Mouse (Mus musculus): ENCODE data around the gene Gins2. TPM values are rescaled to one million over a fixed set of nuclear protein-coding genes. Genes with fewer than 3 reads are reported as not detected.

Gene Gins2
- polyA plus RNA-seq, 1 experiment from 2014 or later: 20.3 TPM

GRCm38 (mm10) chr8:120569939-120570715, 19.0 kb downstream of the Gins2 start:
- Histone ChIP-seq H3K27me3 (ENCODE audit: insufficient read depth, low read length) (no peaks in the 10 kb centered on the region), H3K9ac (replicated peaks) (no peak overlapping the region), H3K27ac (ENCODE audit: low read depth) (no peak overlapping the region), H3K4me1 (ENCODE audit: insufficient read depth) (peaks cover 3% of the 10 kb centered on the region), H3K36me3 (replicated peaks; ENCODE audit: insufficient read depth, low read length) (peaks cover 97% of the 10 kb centered on the region), H3K4me2 (ENCODE audit: low read depth, low read length) (no peak overlapping the region), H3K4me3 (ENCODE audit: low read depth, low read length) (no peak overlapping the region), H3K9me3 (ENCODE audit: low read length) (no peaks in the 10 kb centered on the region)
- DNase-seq (peak; percentile 88), ATAC-seq (0 out of 2 replicates have a peak, but pooled peaks have one; percentile 35)
- no peak for TF ChIP-seq EP300 (IDR thresholded peaks at IDR 0.05; ENCODE audit: low read depth)
- peak; percentile 95 for TF ChIP-seq CTCF (IDR thresholded peaks at IDR 0.05; ENCODE audit: low read depth)
- WGBS (ENCODE audit: insufficient replicate concordance): 62% methylated on average over 13 of the region's 13 CpGs

- Histone ChIP-seq H3K4me3 (ENCODE audit: low read depth, low read length) (no peak overlapping the region), H3K4me2 (ENCODE audit: low read depth, low read length) (no peak overlapping the region), H3K4me1 (ENCODE audit: insufficient read depth) (peaks cover 3% of the 10 kb centered on the region; the same call in 1 of the 2 replicates), H3K9me3 (ENCODE audit: low read length) (no peaks in the 10 kb centered on the region), H3K9ac (replicated peaks) (no peak overlapping the region), H3K27ac (ENCODE audit: low read depth) (no peak overlapping the region), H3K27me3 (ENCODE audit: insufficient read depth, low read length) (no peaks in the 10 kb centered on the region), H3K36me3 (replicated peaks; ENCODE audit: insufficient read depth, low read length) (peaks cover 96% of the 10 kb centered on the region)
- TF ChIP-seq CTCF (IDR thresholded peaks at IDR 0.05; ENCODE audit: low read depth) (no peak), EP300 (IDR thresholded peaks at IDR 0.05; ENCODE audit: low read depth) (no peak)
- WGBS (ENCODE audit: insufficient replicate concordance): 88% methylated on average over 17 of the region's 17 CpGs
- DNase-seq: no peak
- no peak for ATAC-seq
Measured at GRCm38 (mm10) chr8:120569123-120569522, 20.0 kb downstream of the Gins2 start.

- ATAC-seq (no peak), DNase-seq (no peak)
- TF ChIP-seq CTCF (IDR thresholded peaks at IDR 0.05; ENCODE audit: low read depth): no peak
- TF ChIP-seq EP300 (IDR thresholded peaks at IDR 0.05; ENCODE audit: low read depth): no peak
- no peak overlapping the region for H3K9ac ChIP-seq (replicated peaks)
- H3K9me3 ChIP-seq (ENCODE audit: low read length): no peaks in the 10 kb centered on the region
- H3K4me1 ChIP-seq (ENCODE audit: insufficient read depth): peaks cover 7% of the 10 kb centered on the region
- H3K27me3 ChIP-seq (ENCODE audit: insufficient read depth, low read length): no peaks in the 10 kb centered on the region
- 95% methylated on average over 37 of the region's 37 CpGs for WGBS (ENCODE audit: insufficient replicate concordance)
- H3K4me2 ChIP-seq (ENCODE audit: low read depth, low read length): no peak overlapping the region
- peaks cover 93% of the 10 kb centered on the region for H3K36me3 ChIP-seq (replicated peaks; ENCODE audit: insufficient read depth, low read length)
- H3K4me3 ChIP-seq (ENCODE audit: low read depth, low read length): no peak overlapping the region
- H3K27ac ChIP-seq (ENCODE audit: low read depth): no peak overlapping the region
Measured at GRCm38 (mm10) chr8:120568164-120568798, 20.8 kb downstream of the Gins2 start.

GRCm38 (mm10) chr8:120567731-120568130, 21.4 kb downstream of the Gins2 start:
- H3K9me3 ChIP-seq (ENCODE audit: low read length): no peaks in the 10 kb centered on the region
- H3K27me3 ChIP-seq (ENCODE audit: insufficient read depth, low read length): no peaks in the 10 kb centered on the region
- H3K27ac ChIP-seq (ENCODE audit: low read depth): no peak overlapping the region
- no peak overlapping the region for H3K9ac ChIP-seq (replicated peaks)
- H3K36me3 ChIP-seq (replicated peaks; ENCODE audit: insufficient read depth, low read length): peaks cover 93% of the 10 kb centered on the region
- ATAC-seq (no peak), DNase-seq (no peak)
- H3K4me1 ChIP-seq (ENCODE audit: insufficient read depth): peaks cover 13% of the 10 kb centered on the region
- no peak for TF ChIP-seq CTCF (IDR thresholded peaks at IDR 0.05; ENCODE audit: low read depth)
- no peak for TF ChIP-seq EP300 (IDR thresholded peaks at IDR 0.05; ENCODE audit: low read depth)
- H3K4me2 ChIP-seq (ENCODE audit: low read depth, low read length): no peak overlapping the region
- 93% methylated on average over 17 of the region's 17 CpGs for WGBS (ENCODE audit: insufficient replicate concordance)
- no peak overlapping the region for H3K4me3 ChIP-seq (ENCODE audit: low read depth, low read length)

GRCm38 (mm10) chr8:120566681-120567080, 22.4 kb downstream of the Gins2 start:
- Histone ChIP-seq H3K9me3 (ENCODE audit: low read length) (no peaks in the 10 kb centered on the region), H3K4me3 (ENCODE audit: low read depth, low read length) (no peak overlapping the region), H3K4me2 (ENCODE audit: low read depth, low read length) (no peak overlapping the region), H3K27me3 (ENCODE audit: insufficient read depth, low read length) (no peaks in the 10 kb centered on the region), H3K36me3 (replicated peaks; ENCODE audit: insufficient read depth, low read length) (peaks cover 89% of the 10 kb centered on the region), H3K4me1 (ENCODE audit: insufficient read depth) (peaks cover 16% of the 10 kb centered on the region), H3K27ac (ENCODE audit: low read depth) (no peak overlapping the region), H3K9ac (replicated peaks) (no peak overlapping the region)
- DNase-seq (no peak), ATAC-seq (no peak)
- TF ChIP-seq EP300 (IDR thresholded peaks at IDR 0.05; ENCODE audit: low read depth) (no peak), CTCF (IDR thresholded peaks at IDR 0.05; ENCODE audit: low read depth) (no peak)
- 88% methylated on average over 8 of the region's 8 CpGs for WGBS (ENCODE audit: insufficient replicate concordance)

- peak overlapping the region; percentile 39; the same call in 1 of the 2 replicates for H3K27ac ChIP-seq (ENCODE audit: low read depth)
- no peak overlapping the region for H3K4me2 ChIP-seq (ENCODE audit: low read depth, low read length)
- 65% methylated on average over 7 of the region's 7 CpGs for WGBS (ENCODE audit: insufficient replicate concordance)
- H3K9me3 ChIP-seq (ENCODE audit: low read length): no peaks in the 10 kb centered on the region
- no peak overlapping the region for H3K9ac ChIP-seq (replicated peaks)
- peaks cover 80% of the 10 kb centered on the region for H3K36me3 ChIP-seq (replicated peaks; ENCODE audit: insufficient read depth, low read length)
- no peak for TF ChIP-seq CTCF (IDR thresholded peaks at IDR 0.05; ENCODE audit: low read depth)
- TF ChIP-seq EP300 (IDR thresholded peaks at IDR 0.05; ENCODE audit: low read depth): no peak
- no peak overlapping the region for H3K4me3 ChIP-seq (ENCODE audit: low read depth, low read length)
- H3K4me1 ChIP-seq (ENCODE audit: insufficient read depth): peaks cover 16% of the 10 kb centered on the region
- H3K27me3 ChIP-seq (ENCODE audit: insufficient read depth, low read length): no peaks in the 10 kb centered on the region
- no peak for DNase-seq
- no peak for ATAC-seq
Measured at GRCm38 (mm10) chr8:120565151-120565711, 23.9 kb downstream of the Gins2 start.
